Mouse (Mus musculus) olfactory bulb, adult 2 months (tissue): Measurements from ENCODE around the gene Cd300ld5.

Source experiments
- CTCF ChIP-seq: fragments of 200-500 bp; IDR thresholded peaks from 2 replicates; pipeline ENCODE4 v1.5.1; 2012; ENCODE audit warnings: low read depth, mild to moderate bottlenecking, low read length, moderate library complexity; ENCODE audit not compliant: insufficient read depth
- POLR2A ChIP-seq: fragments of 200-500 bp; IDR thresholded peaks from 2 replicates; pipeline ENCODE4 v1.6.1; 2012; ENCODE audit warnings: mild to moderate bottlenecking, low read depth, low read length, moderate library complexity; ENCODE audit not compliant: insufficient read depth

DNA sequence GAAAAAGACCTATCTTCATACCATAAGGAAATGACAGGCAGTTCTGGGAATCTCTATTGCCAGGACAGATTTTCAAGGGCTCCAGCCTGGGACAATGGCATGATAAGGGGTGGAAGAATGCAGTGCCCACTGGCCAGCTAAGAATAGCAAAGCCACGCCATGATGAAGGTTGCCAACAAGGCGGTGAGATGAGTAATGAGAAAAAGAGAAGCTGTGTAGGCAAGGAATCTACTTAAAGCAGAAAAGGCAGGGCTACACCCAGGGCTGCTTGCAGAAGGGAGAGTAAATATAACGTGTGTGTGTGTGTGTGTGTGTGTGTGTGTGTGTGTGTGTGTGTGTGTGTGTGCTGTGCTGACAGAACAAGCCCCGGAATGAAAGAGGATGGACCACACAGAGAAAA lies 55.7 kb downstream of the Cd300ld5 start:
- no peak for TF ChIP-seq CTCF
- no peak for TF ChIP-seq POLR2A
